In the genomic region with DNA sequence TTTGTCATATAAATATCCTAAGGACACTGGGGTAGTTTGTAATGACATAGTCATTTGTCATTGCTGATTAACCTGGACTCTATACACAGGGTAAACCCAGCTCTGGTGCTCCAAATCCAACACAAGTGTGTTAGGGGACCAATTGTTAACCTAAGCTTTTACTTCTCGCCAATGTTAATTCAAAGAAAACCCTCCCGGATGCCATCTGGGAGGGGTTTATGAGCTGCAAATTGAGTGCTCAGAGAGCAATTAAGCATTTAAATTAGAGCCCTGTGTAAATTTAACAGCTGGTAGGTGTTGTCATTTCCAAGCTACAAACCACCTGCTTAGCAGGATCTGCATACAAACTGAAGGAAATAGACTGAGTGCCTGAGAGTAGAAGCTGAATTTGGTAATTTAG, we compare ENCODE assay signal across 20 mouse cellular contexts. TPM values are rescaled to one million over a fixed set of nuclear protein-coding genes. Genes with fewer than 3 reads are reported as not detected.
A peak's percentile ranks its signal among the peaks of the same experiment; 100 is the strongest.
DNase-seq lines count a peak whose midpoint lies in the region; ATAC-seq lines count a peak whose summit lies in the region.
"Had no signal": no experiment of that assay in that cellular context is flagged by ENCODE, and none has a peak within 500 bp of the region (broad histone marks: within the 10 kb centered on the region; RNA-seq: fewer than 3 reads in every experiment).

No protein-coding gene starts in this region.

- H3K4me1 ChIP-seq in hindbrain, embryonic 13.5 days (replicated peaks), result no peaks in the 10 kb centered on the region
- no peaks in the 10 kb centered on the region for H3K4me1 ChIP-seq in hindbrain, embryonic 11.5 days (replicated peaks; ENCODE audit: control insufficient read depth, insufficient read depth, low read length)
- no peaks in the 10 kb centered on the region for H3K4me1 ChIP-seq in neural tube, embryonic 13.5 days (replicated peaks)
- no peaks in the 10 kb centered on the region for H3K4me1 ChIP-seq in neural tube, embryonic 14.5 days (ENCODE audit: control insufficient read depth, insufficient read depth, low read length)
- H3K4me1 ChIP-seq: embryonic facial prominence, embryonic 12.5 days; neural tube, embryonic 12.5 days had no signal

- H3K4me3 ChIP-seq in hindbrain, embryonic 13.5 days, result no peak overlapping the region
- H3K4me3 ChIP-seq in hindbrain, embryonic 11.5 days (ENCODE audit: low read depth, low read length), result no peak overlapping the region
- H3K4me3 ChIP-seq in neural tube, embryonic 13.5 days, result no peak overlapping the region
- no peak overlapping the region for H3K4me3 ChIP-seq in neural tube, embryonic 14.5 days (ENCODE audit: low read depth, low read length)
- H3K4me3 ChIP-seq: embryonic facial prominence, embryonic 12.5 days; erythroblast, embryonic 14.5 days; gastrocnemius, adult 2 months; neural tube, embryonic 12.5 days had no signal

- DNase-seq in hindbrain, embryonic 11.5 days (ENCODE audit: low spot score), result no peak
- DNase-seq in neural tube, embryonic 10.5 days (ENCODE audit: extremely low spot score, low spot score), result no peak
- DNase-seq in brain, adult 2 months (ENCODE audit: low read depth, low spot score), result peak; percentile 16
- DNase-seq in left cerebral cortex, postnatal 14 days (ENCODE audit: low spot score in 2 of 2), result no peak
- DNase-seq: adrenal gland, postnatal 25 days; cerebellum, adult 11 months; cerebellum, postnatal 14 days; gastrocnemius, adult 2 months; kidney, adult 2 months; kidney, postnatal 10 days; lung, postnatal 4 days; right cerebral cortex, postnatal 14 days; thymus, adult 2 months had no signal

- no peak overlapping the region for H3K4me2 ChIP-seq in hindbrain, embryonic 13.5 days
- no peak overlapping the region for H3K4me2 ChIP-seq in hindbrain, embryonic 11.5 days (replicated peaks; ENCODE audit: low read depth, low read length)
- H3K4me2 ChIP-seq in neural tube, embryonic 13.5 days, result no peak overlapping the region
- H3K4me2 ChIP-seq in neural tube, embryonic 14.5 days (ENCODE audit: low read depth, low read length), result no peak overlapping the region
- H3K4me2 ChIP-seq: embryonic facial prominence, embryonic 12.5 days; neural tube, embryonic 12.5 days had no signal

- no peaks in the 10 kb centered on the region for H3K36me3 ChIP-seq in hindbrain, embryonic 13.5 days
- H3K36me3 ChIP-seq in hindbrain, embryonic 11.5 days (ENCODE audit: control insufficient read depth, insufficient read depth, low read length), result no peaks in the 10 kb centered on the region
- H3K36me3 ChIP-seq in neural tube, embryonic 13.5 days, result no peaks in the 10 kb centered on the region
- no peaks in the 10 kb centered on the region for H3K36me3 ChIP-seq in neural tube, embryonic 14.5 days (ENCODE audit: control insufficient read depth, insufficient read depth, low read length)
- H3K36me3 ChIP-seq: embryonic facial prominence, embryonic 12.5 days; neural tube, embryonic 12.5 days had no signal

- H3K9me3 ChIP-seq in hindbrain, embryonic 13.5 days, result no peaks in the 10 kb centered on the region
- no peaks in the 10 kb centered on the region for H3K9me3 ChIP-seq in hindbrain, embryonic 11.5 days (ENCODE audit: control insufficient read depth, low read length)
- H3K9me3 ChIP-seq in neural tube, embryonic 13.5 days, result no peaks in the 10 kb centered on the region
- H3K9me3 ChIP-seq in neural tube, embryonic 14.5 days (ENCODE audit: control insufficient read depth, low read length), result no peaks in the 10 kb centered on the region
- H3K9me3 ChIP-seq: embryonic facial prominence, embryonic 12.5 days; neural tube, embryonic 12.5 days had no signal

- intact Hi-C loops in left cerebral cortex, postnatal 14 days (cut with DNase I), result loop anchor here (10.0 kb wide), 1 partner anchor 129 kb away; no protein-coding TSS in a partner anchor

- no peak overlapping the region for H3K9ac ChIP-seq in hindbrain, embryonic 13.5 days
- no peak overlapping the region for H3K9ac ChIP-seq in hindbrain, embryonic 11.5 days (ENCODE audit: low read depth, low read length)
- H3K9ac ChIP-seq in neural tube, embryonic 13.5 days, result no peak overlapping the region
- no peak overlapping the region for H3K9ac ChIP-seq in neural tube, embryonic 14.5 days (replicated peaks; ENCODE audit: low read depth, low read length)
- H3K9ac ChIP-seq: embryonic facial prominence, embryonic 12.5 days; neural tube, embryonic 12.5 days had no signal

- 33% methylated on average over 2 of the region's 2 CpGs for WGBS in hindbrain, embryonic 13.5 days
- 44% methylated on average over 2 of the region's 2 CpGs for WGBS in hindbrain, embryonic 11.5 days
- 3% methylated on average over 2 of the region's 2 CpGs for WGBS in neural tube, embryonic 13.5 days
- WGBS in neural tube, embryonic 14.5 days, result 5% methylated on average over 2 of the region's 2 CpGs

- no peaks in the 10 kb centered on the region for H3K27me3 ChIP-seq in hindbrain, embryonic 13.5 days
- no peaks in the 10 kb centered on the region for H3K27me3 ChIP-seq in hindbrain, embryonic 11.5 days (ENCODE audit: control insufficient read depth, insufficient read depth, low read length)
- H3K27me3 ChIP-seq in neural tube, embryonic 13.5 days, result no peaks in the 10 kb centered on the region
- no peaks in the 10 kb centered on the region for H3K27me3 ChIP-seq in neural tube, embryonic 14.5 days (ENCODE audit: control insufficient read depth, insufficient read depth, low read length)
- H3K27me3 ChIP-seq: embryonic facial prominence, embryonic 12.5 days; neural tube, embryonic 12.5 days had no signal

- no peak overlapping the region for H3K27ac ChIP-seq in hindbrain, embryonic 13.5 days
- H3K27ac ChIP-seq in hindbrain, embryonic 11.5 days (ENCODE audit: low read depth, low read length), result no peak overlapping the region
- no peak overlapping the region for H3K27ac ChIP-seq in neural tube, embryonic 13.5 days (replicated peaks)
- H3K27ac ChIP-seq in neural tube, embryonic 14.5 days (ENCODE audit: low read depth, low read length), result no peak overlapping the region
- H3K27ac ChIP-seq: embryonic facial prominence, embryonic 12.5 days; gastrocnemius, adult 2 months; neural tube, embryonic 12.5 days; stomach, postnatal 0 days had no signal

- peak; percentile 84 for ATAC-seq in hindbrain, embryonic 13.5 days (ENCODE audit: low FRiP score)
- ATAC-seq in hindbrain, embryonic 11.5 days (ENCODE audit: low FRiP score), result no peak
- ATAC-seq in neural tube, embryonic 13.5 days (ENCODE audit: low read depth), result peak; percentile 91
- peak; percentile 85 for ATAC-seq in neural tube, embryonic 14.5 days (ENCODE audit: low read depth)

RNA-seq across cellular contexts. Expression of a gene that starts 30.0 kb away (rescaled TPM):
- 119 and 124 TPM in 2 replicates for polyA plus RNA-seq in hindbrain, embryonic 13.5 days (2015; fragmentation: Nextera tagmentation; extraction: Ambion mirVana)
- polyA plus RNA-seq in hindbrain, embryonic 11.5 days (2014; fragmentation: Nextera tagmentation; extraction: Ambion mirVana), result 151 and 155 TPM in 2 replicates
- 106 TPM in 2 replicates for polyA plus RNA-seq in neural tube, embryonic 13.5 days (2015; fragmentation: Nextera tagmentation; extraction: Ambion mirVana)
- 86.5 and 87.2 TPM in 2 replicates for polyA plus RNA-seq in neural tube, embryonic 14.5 days (2014; fragmentation: Nextera tagmentation; extraction: Ambion mirVana)
- total RNA-seq in left cerebral cortex, postnatal 14 days (2021), result 10 to 100 TPM; 45.9 to 50.6 TPM

RNA-seq across cellular contexts. Expression of a gene that starts 48.6 kb away (rescaled TPM):
- polyA plus RNA-seq in hindbrain, embryonic 13.5 days (2015; fragmentation: Nextera tagmentation; extraction: Ambion mirVana), result 44.6 and 49.3 TPM in 2 replicates
- 24.8 and 28.5 TPM in 2 replicates for polyA plus RNA-seq in hindbrain, embryonic 11.5 days (2014; fragmentation: Nextera tagmentation; extraction: Ambion mirVana)
- polyA plus RNA-seq in neural tube, embryonic 13.5 days (2015; fragmentation: Nextera tagmentation; extraction: Ambion mirVana), result 46.2 and 51.2 TPM in 2 replicates
- 62.2 and 70.2 TPM in 2 replicates for polyA plus RNA-seq in neural tube, embryonic 14.5 days (2014; fragmentation: Nextera tagmentation; extraction: Ambion mirVana)
- total RNA-seq in left cerebral cortex, postnatal 14 days (2021), result 10 to 100 TPM; 42.3 to 47.3 TPM
